Mouse (Mus musculus) bone marrow macrophage, adult 2 months (primary cell): ENCODE measurements around the gene Trappc10.

Experiments
- CTCF ChIP-seq: IDR thresholded peaks from 2 replicates; pipeline ENCODE4 v1.5.1; 2012; ENCODE audit warnings: low read depth, mild to moderate bottlenecking, low read length, moderate library complexity
- POLR2A ChIP-seq: IDR thresholded peaks from 2 replicates; pipeline ENCODE4 v1.6.1; 2012; ENCODE audit warnings: mild to moderate bottlenecking, low read depth, low read length, borderline replicate concordance

GRCm38 (mm10) chr10:78137191-78137590 is 107.2 kb downstream of the Trappc10 start:
- TF ChIP-seq CTCF (no peak), POLR2A (no peak)
